Mouse (Mus musculus): ENCODE measurements around the gene Tmem63b. TPM values are rescaled to one million over a fixed set of nuclear protein-coding genes. Genes with fewer than 3 reads are reported as not detected.
A peak's percentile ranks its signal among the peaks of the same experiment; 100 is the strongest.

Gene Tmem63b
- polyA plus RNA-seq, 1 experiment from 2014 or later, result 83.5 TPM

GRCm38 (mm10) chr17:45655820-45656219, 30.9 kb downstream of the Tmem63b start:
- Histone ChIP-seq H3K4me3 (no peak overlapping the region), H3K4me1 (replicated peaks) (peaks cover 22% of the 10 kb centered on the region), H3K27me3 (ENCODE audit: insufficient read depth, poor library complexity, severe bottlenecking) (no peaks in the 10 kb centered on the region), H3K36me3 (peaks cover 7% of the 10 kb centered on the region), H3K27ac (no peak overlapping the region), H3K9me3 (no peaks in the 10 kb centered on the region)
- 31% methylated on average over 6 of the region's 6 CpGs for WGBS
- DNase-seq (ENCODE audit: low spot score), result peak; percentile 17

DNA sequence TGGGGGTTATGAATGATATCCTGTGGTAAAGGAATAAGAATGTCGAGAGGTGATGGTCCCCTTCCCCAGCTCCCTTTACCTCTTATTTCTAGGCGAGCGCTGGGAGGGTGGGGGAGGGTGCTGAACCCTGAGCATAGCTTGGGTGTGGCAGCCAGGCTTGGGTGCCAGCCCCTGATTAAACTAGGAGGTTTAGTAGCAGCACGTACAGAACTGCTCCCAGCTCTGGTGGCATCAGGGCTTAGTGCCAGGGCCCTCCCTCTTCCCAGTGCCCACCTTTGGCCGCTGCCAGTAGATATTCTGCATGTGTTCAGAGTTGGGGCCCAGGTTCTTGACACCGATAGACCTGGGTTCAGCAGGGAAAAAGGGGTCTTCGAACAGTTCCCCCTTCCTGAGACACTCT, 33.5 kb downstream of the Tmem63b start:
- DNase-seq (ENCODE audit: low spot score), result no peak
- Histone ChIP-seq H3K9me3 (no peaks in the 10 kb centered on the region), H3K27ac (no peak overlapping the region), H3K4me1 (replicated peaks) (no peaks in the 10 kb centered on the region), H3K4me3 (no peak overlapping the region), H3K27me3 (ENCODE audit: insufficient read depth, poor library complexity, severe bottlenecking) (no peaks in the 10 kb centered on the region), H3K36me3 (no peaks in the 10 kb centered on the region)
- whole genome bisulfite sequencing, result 72% methylated on average over 7 of the region's 7 CpGs

GRCm38 (mm10) chr17:45644185-45644584, 42.5 kb downstream of the Tmem63b start:
- no peak overlapping the region for H3K27ac ChIP-seq
- H3K27me3 ChIP-seq (ENCODE audit: insufficient read depth, poor library complexity, severe bottlenecking), result no peaks in the 10 kb centered on the region
- H3K4me1 ChIP-seq (replicated peaks), result peaks cover 5% of the 10 kb centered on the region
- no peak for DNase-seq (ENCODE audit: low spot score)
- 94% methylated on average over 4 of the region's 4 CpGs for whole genome bisulfite sequencing
- H3K36me3 ChIP-seq, result no peaks in the 10 kb centered on the region
- H3K4me3 ChIP-seq, result no peak overlapping the region
- H3K9me3 ChIP-seq, result no peaks in the 10 kb centered on the region; the same call in 1 of the 2 replicates

- no peaks in the 10 kb centered on the region; the same call in 1 of the 2 replicates for H3K9me3 ChIP-seq
- H3K36me3 ChIP-seq, result no peaks in the 10 kb centered on the region
- no peak overlapping the region for H3K4me3 ChIP-seq
- peaks cover 5% of the 10 kb centered on the region for H3K4me1 ChIP-seq (replicated peaks)
- 25% methylated on average over 12 of the region's 12 CpGs for WGBS
- H3K27ac ChIP-seq, result peak overlapping the region; percentile 13; the same call in 1 of the 2 replicates
- H3K27me3 ChIP-seq (ENCODE audit: insufficient read depth, poor library complexity, severe bottlenecking), result no peaks in the 10 kb centered on the region
- DNase-seq (ENCODE audit: low spot score), result peak; percentile 78
Measured at GRCm38 (mm10) chr17:45642701-45643100, 44.0 kb downstream of the Tmem63b start.

- DNase-seq (ENCODE audit: low spot score), result no peak
- peaks cover 5% of the 10 kb centered on the region for H3K4me1 ChIP-seq (replicated peaks)
- H3K27me3 ChIP-seq (ENCODE audit: insufficient read depth, poor library complexity, severe bottlenecking), result no peaks in the 10 kb centered on the region
- WGBS, result 92% methylated on average over 8 of the region's 8 CpGs
- no peak overlapping the region for H3K27ac ChIP-seq
- no peak overlapping the region for H3K4me3 ChIP-seq
- H3K36me3 ChIP-seq, result no peaks in the 10 kb centered on the region
- no peaks in the 10 kb centered on the region; the same call in 1 of the 2 replicates for H3K9me3 ChIP-seq
Measured at GRCm38 (mm10) chr17:45641981-45642380, 44.7 kb downstream of the Tmem63b start.

DNA sequence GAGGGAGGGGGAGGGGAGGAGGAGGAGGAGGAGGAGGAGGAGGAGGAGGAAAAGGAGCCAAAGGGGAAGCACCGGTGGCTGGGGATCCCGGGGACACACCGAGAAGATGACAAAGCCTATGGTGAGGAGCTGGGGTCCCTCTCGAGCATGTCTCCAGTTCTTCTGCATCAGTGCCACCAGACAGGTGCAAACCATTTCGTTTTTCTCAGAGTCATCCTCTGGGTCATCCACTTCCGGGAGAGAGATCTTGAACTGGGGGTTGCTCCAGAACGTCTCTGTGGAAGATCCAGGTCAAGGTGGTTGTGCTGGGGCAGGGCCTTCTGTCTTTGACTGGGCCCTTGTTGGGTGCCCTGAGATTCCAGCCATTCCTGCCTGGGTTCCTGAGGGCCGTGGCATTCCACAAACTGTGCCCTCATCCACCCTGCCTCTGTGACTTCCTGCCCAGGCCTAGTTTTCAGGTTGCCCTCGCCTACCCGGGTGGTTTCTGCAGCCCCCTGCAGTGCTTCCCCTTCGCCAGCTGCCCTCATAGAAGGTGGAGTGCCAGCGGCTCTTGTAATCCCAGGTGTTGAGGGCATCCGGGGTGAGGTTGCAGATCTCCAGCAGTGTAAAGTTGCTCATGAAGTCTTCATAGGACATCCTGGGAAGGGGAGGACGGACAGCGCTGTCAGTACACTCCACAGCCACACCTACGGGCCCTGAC, 48.0 kb downstream of the Tmem63b start:
- Histone ChIP-seq H3K36me3 (no peaks in the 10 kb centered on the region), H3K4me1 (replicated peaks) (peaks cover 5% of the 10 kb centered on the region), H3K4me3 (no peak overlapping the region), H3K27ac (no peak overlapping the region), H3K27me3 (ENCODE audit: insufficient read depth, poor library complexity, severe bottlenecking) (no peaks in the 10 kb centered on the region), H3K9me3 (no peaks in the 10 kb centered on the region)
- DNase-seq (ENCODE audit: low spot score), result no peak
- WGBS, result 75% methylated on average over 16 of the region's 16 CpGs

- 79% methylated on average over 5 of the region's 5 CpGs for WGBS
- H3K27me3 ChIP-seq (ENCODE audit: insufficient read depth, poor library complexity, severe bottlenecking), result no peaks in the 10 kb centered on the region
- H3K9me3 ChIP-seq, result no peaks in the 10 kb centered on the region
- peaks cover 20% of the 10 kb centered on the region for H3K4me1 ChIP-seq (replicated peaks)
- no peak overlapping the region for H3K4me3 ChIP-seq
- H3K36me3 ChIP-seq, result no peaks in the 10 kb centered on the region
- DNase-seq (ENCODE audit: low spot score), result no peak
- H3K27ac ChIP-seq, result no peak overlapping the region
Measured at GRCm38 (mm10) chr17:45634033-45634432, 52.7 kb downstream of the Tmem63b start.

GRCm38 (mm10) chr17:45631940-45632339, 54.8 kb downstream of the Tmem63b start:
- Histone ChIP-seq H3K4me3 (no peak overlapping the region), H3K9me3 (no peaks in the 10 kb centered on the region), H3K27ac (no peak overlapping the region), H3K27me3 (ENCODE audit: insufficient read depth, poor library complexity, severe bottlenecking) (no peaks in the 10 kb centered on the region), H3K4me1 (replicated peaks) (peaks cover 38% of the 10 kb centered on the region), H3K36me3 (no peaks in the 10 kb centered on the region)
- whole genome bisulfite sequencing, result 72% methylated on average over 6 of the region's 6 CpGs
- no peak for DNase-seq (ENCODE audit: low spot score)

- H3K27ac ChIP-seq, result peak overlapping the region; percentile 88; the same call in 1 of the 2 replicates
- no peaks in the 10 kb centered on the region for H3K36me3 ChIP-seq
- peak overlapping the region; percentile 61 for H3K4me3 ChIP-seq
- no peak for DNase-seq (ENCODE audit: low spot score)
- no peaks in the 10 kb centered on the region for H3K9me3 ChIP-seq
- 49% methylated on average over 3 of the region's 3 CpGs for WGBS
- no peaks in the 10 kb centered on the region for H3K27me3 ChIP-seq (ENCODE audit: insufficient read depth, poor library complexity, severe bottlenecking)
- H3K4me1 ChIP-seq (replicated peaks), result peaks cover 44% of the 10 kb centered on the region
Measured at GRCm38 (mm10) chr17:45630992-45631391, 55.7 kb downstream of the Tmem63b start.

DNA sequence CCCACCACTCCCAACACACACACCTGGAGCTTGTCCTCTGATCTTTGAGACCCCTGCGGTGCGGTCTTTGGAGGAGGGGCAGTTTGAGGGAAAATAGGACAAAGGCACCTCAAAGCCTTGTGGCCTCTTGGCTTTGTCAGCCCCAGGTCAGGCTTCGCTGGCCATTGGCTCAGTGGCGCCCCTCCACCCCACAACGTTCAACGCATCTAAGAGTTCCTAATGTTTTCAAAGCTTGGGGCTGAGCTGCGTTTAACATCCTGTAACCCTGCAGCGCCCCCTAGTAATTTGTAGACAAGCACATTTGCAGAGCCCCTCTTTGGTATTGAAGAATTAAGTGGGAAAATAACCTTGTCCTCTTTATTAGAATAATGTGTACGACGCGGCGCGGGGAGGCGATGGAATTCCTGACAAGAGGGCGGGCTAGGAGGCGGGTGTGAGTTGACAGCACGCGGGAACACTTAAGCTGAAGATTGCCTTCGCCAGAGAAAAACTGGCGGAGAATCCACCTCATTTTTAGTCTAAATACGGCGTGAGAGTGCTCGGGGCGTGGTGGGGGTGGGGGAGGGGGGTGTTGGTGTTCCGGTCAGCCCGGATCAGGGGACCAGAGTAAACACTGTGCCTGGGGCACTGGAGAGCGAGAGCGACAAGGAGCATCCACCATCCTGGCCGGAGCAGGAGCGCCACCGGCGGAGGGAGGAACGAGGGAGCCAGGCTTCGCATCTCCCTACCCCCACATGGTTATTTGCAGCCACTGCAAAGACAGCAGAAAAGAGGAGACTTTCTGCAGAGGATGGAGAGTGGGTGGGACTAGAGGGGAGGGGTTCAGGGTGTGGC, 56.6 kb downstream of the Tmem63b start:
- Histone ChIP-seq H3K4me3 (peak overlapping the region; percentile 61), H3K9me3 (no peaks in the 10 kb centered on the region), H3K4me1 (replicated peaks) (peaks cover 44% of the 10 kb centered on the region), H3K36me3 (no peaks in the 10 kb centered on the region), H3K27me3 (ENCODE audit: insufficient read depth, poor library complexity, severe bottlenecking) (no peaks in the 10 kb centered on the region), H3K27ac (peak overlapping the region; percentile 88)
- peak; percentile 76 for DNase-seq (ENCODE audit: low spot score)
- WGBS, result 2% methylated on average over 34 of the region's 34 CpGs

DNA sequence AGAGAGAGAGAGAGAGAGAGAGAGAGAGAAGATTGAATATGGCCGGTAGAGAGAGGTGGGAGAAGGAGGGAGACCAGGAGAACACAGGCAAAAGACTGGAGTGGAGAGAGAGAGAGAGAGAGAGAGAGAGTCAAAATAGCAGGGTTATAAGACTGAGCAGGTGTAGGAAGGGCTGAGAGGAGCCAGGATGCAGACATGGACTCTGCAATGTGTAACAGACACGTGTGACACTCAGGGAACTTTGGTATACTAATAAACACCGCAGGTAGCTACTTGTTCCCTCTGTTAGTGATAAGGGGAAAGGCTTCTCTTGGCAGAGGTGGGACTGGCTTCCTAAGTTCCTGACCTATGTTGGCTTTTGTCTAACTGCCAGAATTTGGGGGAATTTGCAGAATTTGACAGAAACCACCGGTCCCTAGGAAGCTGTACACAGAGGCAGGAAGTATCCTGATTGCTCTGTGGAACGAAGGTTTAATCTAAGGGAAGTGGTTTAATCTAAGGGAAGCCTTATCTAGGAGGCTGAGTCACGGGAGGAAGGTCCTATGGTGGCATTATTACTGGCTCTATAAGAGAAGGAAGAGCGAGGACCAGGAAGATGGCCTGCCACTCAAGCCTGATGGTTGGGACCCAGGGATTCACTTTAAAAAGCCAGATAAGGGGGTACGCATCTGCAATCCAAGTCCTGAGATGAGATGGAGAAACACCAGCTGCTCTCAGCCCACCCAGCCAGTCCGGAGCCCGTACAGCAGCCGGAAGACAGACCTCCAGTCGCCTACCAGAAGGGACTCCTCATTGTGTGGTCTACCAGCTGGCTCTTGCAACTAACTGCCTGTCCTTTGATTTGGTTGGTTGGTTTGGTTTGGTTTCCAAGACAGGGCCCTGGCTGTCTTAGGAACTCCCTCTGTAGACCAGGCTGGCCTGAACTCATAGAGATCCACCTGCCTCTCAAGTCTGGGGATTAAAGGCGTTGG, 57.5 kb downstream of the Tmem63b start:
- WGBS, result 71% methylated on average over 13 of the region's 13 CpGs
- Histone ChIP-seq H3K27ac (peak overlapping the region; percentile 88), H3K4me3 (peak overlapping the region; percentile 61), H3K4me1 (replicated peaks) (peaks cover 44% of the 10 kb centered on the region), H3K36me3 (no peaks in the 10 kb centered on the region), H3K27me3 (ENCODE audit: insufficient read depth, poor library complexity, severe bottlenecking) (no peaks in the 10 kb centered on the region), H3K9me3 (no peaks in the 10 kb centered on the region)
- peak; percentile 33 for DNase-seq (ENCODE audit: low spot score)

GRCm38 (mm10) chr17:45628160-45628559, 58.5 kb downstream of the Tmem63b start:
- WGBS, result 16% methylated on average over 3 of the region's 3 CpGs
- no peak for DNase-seq (ENCODE audit: low spot score)
- H3K27ac ChIP-seq, result peak overlapping the region; percentile 73
- H3K4me3 ChIP-seq, result no peak overlapping the region
- no peaks in the 10 kb centered on the region for H3K36me3 ChIP-seq
- no peaks in the 10 kb centered on the region for H3K27me3 ChIP-seq (ENCODE audit: insufficient read depth, poor library complexity, severe bottlenecking)
- H3K4me1 ChIP-seq (replicated peaks), result peaks cover 44% of the 10 kb centered on the region
- no peaks in the 10 kb centered on the region for H3K9me3 ChIP-seq
